Mouse (Mus musculus): ENCODE results near the gene Lgi4. TPM values are rescaled to one million over a fixed set of nuclear protein-coding genes. Genes with fewer than 3 reads are reported as not detected.
A peak's percentile ranks its signal among the peaks of the same experiment; 100 is the strongest.

Lgi4 gene
- polyA plus RNA-seq, 1 experiment from 2014 or later: 0.70 TPM

- no peak for ATAC-seq
- Histone ChIP-seq H3K36me3 (ENCODE audit: control insufficient read depth, insufficient read depth) (no peaks in the 10 kb centered on the region), H3K9ac (ENCODE audit: low read depth, low read length) (no peak overlapping the region), H3K4me1 (replicated peaks; ENCODE audit: control insufficient read depth, insufficient read depth, low read length) (no peaks in the 10 kb centered on the region), H3K27me3 (replicated peaks; ENCODE audit: control insufficient read depth, insufficient read depth, low read length) (peaks cover 40% of the 10 kb centered on the region), H3K9me3 (ENCODE audit: control insufficient read depth) (no peaks in the 10 kb centered on the region), H3K27ac (ENCODE audit: low read depth, low read length) (no peak overlapping the region), H3K4me2 (replicated peaks; ENCODE audit: low read depth) (peak overlapping the region; percentile 47), H3K4me3 (ENCODE audit: low read depth, low read length) (peak overlapping the region; percentile 22)
- TF ChIP-seq CTCF (IDR thresholded peaks at IDR 0.05; ENCODE audit: low read depth): no peak
- WGBS: 64% methylated on average over 11 of the region's 11 CpGs
These were observed 4.4 kb upstream of the Lgi4 start for GRCm38 (mm10) chr7:31054661-31055320.

- Histone ChIP-seq H3K4me3 (ENCODE audit: low read depth, low read length) (peak overlapping the region; percentile 22), H3K9ac (ENCODE audit: low read depth, low read length) (no peak overlapping the region), H3K4me1 (replicated peaks; ENCODE audit: control insufficient read depth, insufficient read depth, low read length) (no peaks in the 10 kb centered on the region), H3K27ac (ENCODE audit: low read depth, low read length) (no peak overlapping the region), H3K4me2 (replicated peaks; ENCODE audit: low read depth) (peak overlapping the region; percentile 47), H3K27me3 (replicated peaks; ENCODE audit: control insufficient read depth, insufficient read depth, low read length) (peaks cover 34% of the 10 kb centered on the region), H3K36me3 (ENCODE audit: control insufficient read depth, insufficient read depth) (no peaks in the 10 kb centered on the region), H3K9me3 (ENCODE audit: control insufficient read depth) (no peaks in the 10 kb centered on the region)
- peak; percentile 63 for ATAC-seq
- 17% methylated on average over 10 of the region's 10 CpGs for WGBS
- TF ChIP-seq CTCF (IDR thresholded peaks at IDR 0.05; ENCODE audit: low read depth): no peak
These were observed 3.8 kb upstream of the Lgi4 start for GRCm38 (mm10) chr7:31055354-31055824.

GRCm38 (mm10) chr7:31055883-31056282, 3.3 kb upstream of the Lgi4 start:
- Histone ChIP-seq H3K4me1 (replicated peaks; ENCODE audit: control insufficient read depth, insufficient read depth, low read length) (no peaks in the 10 kb centered on the region), H3K4me2 (replicated peaks; ENCODE audit: low read depth) (peak overlapping the region; percentile 9; the same call in 1 of the 2 replicates), H3K9ac (ENCODE audit: low read depth, low read length) (no peak overlapping the region), H3K4me3 (ENCODE audit: low read depth, low read length) (no peak overlapping the region), H3K27ac (ENCODE audit: low read depth, low read length) (no peak overlapping the region), H3K36me3 (ENCODE audit: control insufficient read depth, insufficient read depth) (no peaks in the 10 kb centered on the region), H3K27me3 (replicated peaks; ENCODE audit: control insufficient read depth, insufficient read depth, low read length) (peaks cover 29% of the 10 kb centered on the region), H3K9me3 (ENCODE audit: control insufficient read depth) (no peaks in the 10 kb centered on the region)
- no peak for ATAC-seq
- 16% methylated on average over 3 of the region's 4 CpGs for WGBS
- no peak for TF ChIP-seq CTCF (IDR thresholded peaks at IDR 0.05; ENCODE audit: low read depth)

- Histone ChIP-seq H3K9ac (ENCODE audit: low read depth, low read length) (no peak overlapping the region), H3K4me3 (ENCODE audit: low read depth, low read length) (no peak overlapping the region), H3K36me3 (ENCODE audit: control insufficient read depth, insufficient read depth) (no peaks in the 10 kb centered on the region), H3K9me3 (ENCODE audit: control insufficient read depth) (no peaks in the 10 kb centered on the region), H3K27ac (ENCODE audit: low read depth, low read length) (no peak overlapping the region), H3K4me1 (replicated peaks; ENCODE audit: control insufficient read depth, insufficient read depth, low read length) (no peaks in the 10 kb centered on the region), H3K27me3 (replicated peaks; ENCODE audit: control insufficient read depth, insufficient read depth, low read length) (peaks cover 23% of the 10 kb centered on the region), H3K4me2 (replicated peaks; ENCODE audit: low read depth) (no peak overlapping the region)
- WGBS: 80% methylated on average over 7 of the region's 7 CpGs
- ATAC-seq: no peak
- TF ChIP-seq CTCF (IDR thresholded peaks at IDR 0.05; ENCODE audit: low read depth): no peak
These were observed 2.7 kb upstream of the Lgi4 start for GRCm38 (mm10) chr7:31056448-31056847.

- Histone ChIP-seq H3K27me3 (replicated peaks; ENCODE audit: control insufficient read depth, insufficient read depth, low read length) (peaks cover 17% of the 10 kb centered on the region), H3K4me3 (ENCODE audit: low read depth, low read length) (no peak within 1 kb of the TSS), H3K4me2 (replicated peaks; ENCODE audit: low read depth) (no peak within 1 kb of the TSS), H3K27ac (ENCODE audit: low read depth, low read length) (no peak within 1 kb of the TSS), H3K4me1 (replicated peaks; ENCODE audit: control insufficient read depth, insufficient read depth, low read length) (no peaks in the 10 kb centered on the region), H3K9ac (ENCODE audit: low read depth, low read length) (no peak within 1 kb of the TSS), H3K36me3 (ENCODE audit: control insufficient read depth, insufficient read depth) (no peaks in the 10 kb centered on the region), H3K9me3 (ENCODE audit: control insufficient read depth) (no peaks in the 10 kb centered on the region)
- no peak for TF ChIP-seq CTCF (IDR thresholded peaks at IDR 0.05; ENCODE audit: low read depth)
- no peak for ATAC-seq
- WGBS: 58% methylated on average over 2 of the region's 2 CpGs
These were observed 2.1 kb upstream of the Lgi4 start, which contains the start of gene Fxyd1 for GRCm38 (mm10) chr7:31057071-31057470. Gene Fxyd1, minus strand, starts transcription at chr7:31057199.

- Histone ChIP-seq H3K36me3 (ENCODE audit: control insufficient read depth, insufficient read depth) (no peaks in the 10 kb centered on the region), H3K27ac (ENCODE audit: low read depth, low read length) (no peak overlapping the region), H3K4me2 (replicated peaks; ENCODE audit: low read depth) (no peak overlapping the region), H3K4me3 (ENCODE audit: low read depth, low read length) (no peak overlapping the region), H3K9ac (ENCODE audit: low read depth, low read length) (no peak overlapping the region), H3K4me1 (replicated peaks; ENCODE audit: control insufficient read depth, insufficient read depth, low read length) (no peaks in the 10 kb centered on the region), H3K9me3 (ENCODE audit: control insufficient read depth) (no peaks in the 10 kb centered on the region), H3K27me3 (replicated peaks; ENCODE audit: control insufficient read depth, insufficient read depth, low read length) (peaks cover 10% of the 10 kb centered on the region)
- no peak for TF ChIP-seq CTCF (IDR thresholded peaks at IDR 0.05; ENCODE audit: low read depth)
- 66% methylated on average over 5 of the region's 5 CpGs for WGBS
- no peak for ATAC-seq
These were observed 1.4 kb upstream of the Lgi4 start for GRCm38 (mm10) chr7:31057730-31058129.

Measured in intestine, postnatal 0 days (tissue).